In genomic region chr14:27228941-27229371, GRCm38 (mm10) we compare ENCODE assay signal across 13 mouse cellular contexts.
DNase-seq lines count a peak whose midpoint lies in the region; ATAC-seq and TF ChIP-seq lines count a peak whose summit lies in the region.
"Had no signal": no experiment of that assay in that cellular context is flagged by ENCODE, and none has a peak within 500 bp of the region (broad histone marks: within the 10 kb centered on the region; RNA-seq: fewer than 3 reads in every experiment).

No protein-coding gene starts in this region.

- intact Hi-C loops in heart, postnatal 36 days (cut with DNase I): no loop called here

- no peak overlapping the region for H3K4me2 ChIP-seq in heart, postnatal 0 days (ENCODE audit: low read depth, low read length)
- no peak overlapping the region for H3K4me2 ChIP-seq in forebrain, embryonic 14.5 days (ENCODE audit: low read length)
- H3K4me2 ChIP-seq: midbrain, embryonic 13.5 days; neural tube, embryonic 15.5 days had no signal

- ATAC-seq in heart, postnatal 0 days (ENCODE audit: insufficient read depth, low read depth): no peak
- no peak for ATAC-seq in forebrain, embryonic 14.5 days
- ATAC-seq: midbrain, embryonic 13.5 days; Patski had no signal

- no peak overlapping the region for H3K4me3 ChIP-seq in heart, postnatal 0 days (ENCODE audit: low read depth, low read length)
- H3K4me3 ChIP-seq in forebrain, embryonic 14.5 days (ENCODE audit: low read depth, low read length): no peak overlapping the region
- H3K4me3 ChIP-seq: midbrain, embryonic 13.5 days; neural tube, embryonic 15.5 days had no signal

- TF ChIP-seq EP300 in heart, postnatal 0 days (IDR thresholded peaks at IDR 0.05; ENCODE audit: low read depth): no peak

- H3K27me3 ChIP-seq in heart, postnatal 0 days (ENCODE audit: control insufficient read depth, insufficient read depth, low read length): no peaks in the 10 kb centered on the region
- H3K27me3 ChIP-seq in forebrain, embryonic 14.5 days (replicated peaks; ENCODE audit: control insufficient read depth, insufficient read depth, low read length): no peaks in the 10 kb centered on the region
- H3K27me3 ChIP-seq: midbrain, embryonic 13.5 days; neural tube, embryonic 15.5 days had no signal

- H3K36me3 ChIP-seq in heart, postnatal 0 days (replicated peaks; ENCODE audit: control insufficient read depth, insufficient read depth, low read length): no peaks in the 10 kb centered on the region
- H3K36me3 ChIP-seq in forebrain, embryonic 14.5 days (ENCODE audit: control insufficient read depth, insufficient read depth, low read length): no peaks in the 10 kb centered on the region
- H3K36me3 ChIP-seq: midbrain, embryonic 13.5 days; neural tube, embryonic 15.5 days had no signal

- peaks cover 33% of the 10 kb centered on the region for H3K4me1 ChIP-seq in heart, postnatal 0 days (ENCODE audit: control insufficient read depth, insufficient read depth)
- peaks cover 3% of the 10 kb centered on the region; the same call in 1 of the 2 replicates for H3K4me1 ChIP-seq in forebrain, embryonic 14.5 days (ENCODE audit: control insufficient read depth, insufficient read depth, low read length)

- WGBS in heart, postnatal 0 days: 70% methylated on average over 5 of the region's 5 CpGs
- 82% methylated on average over 5 of the region's 5 CpGs for WGBS in forebrain, embryonic 14.5 days

- no peak for DNase-seq in heart, postnatal 0 days (ENCODE audit: low spot score)
- DNase-seq in heart, postnatal 36 days: no peak
- peak; percentile 93 for DNase-seq in brain, adult 2 months (ENCODE audit: low read depth, low spot score)
- DNase-seq in frontal cortex, postnatal 36 days (ENCODE audit: low spot score in 2 of 2): peak; percentile 70 to 85
- peak; percentile 65 to 78 for DNase-seq in right cerebral cortex, postnatal 36 days (ENCODE audit: low spot score in 2 of 2)
- DNase-seq in forebrain, embryonic 14.5 days (ENCODE audit: low spot score): no peak
- DNase-seq in spleen, postnatal 14 days (ENCODE audit: low spot score in 2 of 2): no peak
- no peak for DNase-seq in adrenal gland, postnatal 36 days
- DNase-seq: cerebellum, postnatal 14 days; gastrocnemius, postnatal 14 days had no signal

- peak overlapping the region; percentile 91 for H3K27ac ChIP-seq in heart, postnatal 0 days (ENCODE audit: low read depth)
- H3K27ac ChIP-seq in forebrain, embryonic 14.5 days (ENCODE audit: low read depth, low read length): no peak overlapping the region
- H3K27ac ChIP-seq: midbrain, embryonic 13.5 days; neural tube, embryonic 15.5 days had no signal

- TF ChIP-seq CTCF in heart, postnatal 0 days (IDR thresholded peaks at IDR 0.05; ENCODE audit: low read depth): no peak

- no peaks in the 10 kb centered on the region for H3K9me3 ChIP-seq in heart, postnatal 0 days (replicated peaks; ENCODE audit: control insufficient read depth, low read length)
- H3K9me3 ChIP-seq in forebrain, embryonic 14.5 days (replicated peaks; ENCODE audit: control insufficient read depth, low read length): no peaks in the 10 kb centered on the region
- H3K9me3 ChIP-seq: midbrain, embryonic 13.5 days; neural tube, embryonic 15.5 days had no signal

- no peak overlapping the region for H3K9ac ChIP-seq in heart, postnatal 0 days (replicated peaks; ENCODE audit: low read depth, low read length)
- no peak overlapping the region for H3K9ac ChIP-seq in forebrain, embryonic 14.5 days (ENCODE audit: low read length)
- H3K9ac ChIP-seq: midbrain, embryonic 13.5 days; neural tube, embryonic 15.5 days had no signal

Comparison
In these comparisons a context has a peak if more than half of its experiments do, and no peak if none do; other contexts are left out.
1. DNase-seq: peak in brain, adult 2 months (single experiment), frontal cortex, postnatal 36 days (2 of 2) and right cerebral cortex, postnatal 36 days (2 of 2); none in heart, postnatal 0 days (single experiment), heart, postnatal 36 days (0 of 2), forebrain, embryonic 14.5 days (single experiment), spleen, postnatal 14 days (0 of 2) and adrenal gland, postnatal 36 days (0 of 2).